Mouse (Mus musculus) frontal cortex, adult 2 months (tissue): ENCODE data around the gene Phldb1. TPM values are rescaled to one million over a fixed set of nuclear protein-coding genes. Genes with fewer than 3 reads are reported as not detected.

Experiments
- polyA plus RNA-seq: library from polyadenylated mRNA; depleted of rRNA; stranded (reverse); fragments of >200 nt; gene quantifications from 2 replicates; pipeline ENCODE4 v1.2.3, GENCODE M21; 2012; rRNA removed

Phldb1 gene
- polyA plus RNA-seq, 1 experiment: 138 TPM

Other genes with a start within 250 kb of the Phldb1 start
- 0.04 TPM in 1 of 2 replicates, not detected in the other for gene Cxcr5, start 173.3 kb downstream of the Phldb1 start, polyA plus RNA-seq
- gene Ddx6, start 130.3 kb downstream of the Phldb1 start, polyA plus RNA-seq: 40.9 and 44.6 TPM in 2 replicates
- gene Treh, start 62.0 kb downstream of the Phldb1 start, polyA plus RNA-seq: 0.16 and 0.17 TPM in 2 replicates
- 55.6 and 57.7 TPM in 2 replicates for gene Arcn1, start 32.6 kb upstream of the Phldb1 start, polyA plus RNA-seq
- gene Ift46, start 32.7 kb upstream of the Phldb1 start, polyA plus RNA-seq: 90.9 and 96.6 TPM in 2 replicates
- gene Tmem25, start 64.1 kb upstream of the Phldb1 start, polyA plus RNA-seq: 87.8 and 89.6 TPM in 2 replicates
- 0.88 and 1.4 TPM in 2 replicates for gene Ttc36, start 67.9 kb upstream of the Phldb1 start, polyA plus RNA-seq
- 29.9 and 32.5 TPM in 2 replicates for gene Kmt2a, start 146.1 kb upstream of the Phldb1 start, polyA plus RNA-seq
- 723 and 788 TPM in 2 replicates for gene Atp5l, start 185.5 kb upstream of the Phldb1 start, polyA plus RNA-seq
- gene Ube4a, start 230.4 kb upstream of the Phldb1 start, polyA plus RNA-seq: 25.3 and 27.4 TPM in 2 replicates
- gene Cd3g, start 245.2 kb upstream of the Phldb1 start, polyA plus RNA-seq: 0.13 TPM in 1 of 2 replicates, not detected in the other
- gene Cd3d, start 246.6 kb upstream of the Phldb1 start, polyA plus RNA-seq: 0.06 TPM in 1 of 2 replicates, not detected in the other